Mouse (Mus musculus) embryo, embryonic 9.5 days (tissue): ENCODE data around the gene Rbfox2.
"Not testable (repeated sequence)": the region's sequence is repeated elsewhere in the genome, so short reads cannot be mapped to it uniquely, and the experiment has no call there.

Experiments
- DNase-seq: peaks from one replicate; pipeline ENCODE4 v3.0.0-alpha.2; 2017; ENCODE audit errors: extremely low spot score

The Rbfox2 gene

DNA sequence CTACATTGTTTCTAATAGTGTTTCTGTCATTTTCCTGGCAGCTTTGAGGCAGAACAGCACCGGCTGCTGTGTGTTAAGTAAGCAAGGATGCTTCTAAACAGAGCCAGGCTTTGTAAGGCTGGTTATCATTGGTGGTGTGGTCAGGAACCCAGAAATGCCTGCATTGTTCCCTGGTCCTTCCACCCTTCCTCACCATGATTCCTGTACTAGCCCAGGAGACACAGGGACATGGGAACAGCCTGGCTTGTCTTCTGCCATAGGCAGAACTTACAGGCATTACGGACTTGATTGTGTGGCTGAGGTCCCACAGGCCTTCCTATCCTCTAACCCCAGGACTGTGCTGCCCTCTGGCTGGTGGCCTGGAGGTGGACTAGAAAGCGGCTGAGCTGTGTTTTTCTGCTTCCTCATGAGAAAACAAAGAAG lies 238.4 kb downstream of the Rbfox2 start:
- no peak for DNase-seq

DNA sequence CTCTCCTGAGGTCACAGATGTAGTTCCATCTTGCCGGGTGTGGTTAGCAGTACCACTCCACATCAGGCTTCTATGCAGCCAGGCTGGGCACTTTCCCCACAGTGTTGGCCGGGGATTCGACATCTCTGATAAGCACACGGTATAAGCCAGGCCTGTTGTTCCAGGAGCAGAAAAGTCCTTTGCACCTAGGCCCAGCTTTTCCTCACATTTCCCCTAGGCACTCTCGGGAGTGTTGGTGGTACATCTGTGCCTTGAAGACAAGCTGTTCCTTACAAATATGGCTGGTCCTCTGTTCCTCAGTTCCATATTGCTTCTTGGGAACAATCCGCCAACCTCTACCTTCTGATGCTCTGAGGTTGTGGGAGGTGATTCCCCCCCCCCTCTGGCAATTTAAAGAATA lies 240.6 kb downstream of the Rbfox2 start:
- no peak for DNase-seq

DNA sequence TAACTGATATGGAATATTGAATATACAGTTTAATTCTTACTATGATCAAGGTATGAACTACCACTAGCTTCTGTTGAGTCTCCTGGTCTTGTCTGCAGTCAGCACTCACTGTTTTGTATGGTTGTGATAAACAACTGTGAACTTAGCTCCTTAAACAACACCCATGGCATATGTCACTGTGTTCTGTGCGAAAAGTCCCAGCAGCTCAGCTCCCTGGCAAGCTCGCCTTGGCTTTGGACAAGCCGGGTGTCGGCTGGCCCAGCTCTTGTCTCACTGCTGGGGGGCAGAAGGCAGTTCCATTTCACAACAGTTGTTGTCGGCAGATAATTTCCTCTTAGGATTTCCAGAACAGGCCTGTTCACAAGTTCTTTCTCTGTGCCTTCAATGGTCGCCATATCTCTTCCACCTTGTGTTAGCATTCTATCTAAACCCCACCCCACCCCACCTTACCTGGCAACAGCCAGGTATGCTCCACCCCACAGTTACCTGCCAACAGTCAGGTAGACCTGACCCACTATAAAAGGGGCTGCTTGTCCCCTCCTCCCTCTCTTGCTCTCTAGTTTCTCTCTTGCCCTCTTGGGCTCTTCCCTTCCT lies 241.4 kb downstream of the Rbfox2 start:
- no peak for DNase-seq

DNA sequence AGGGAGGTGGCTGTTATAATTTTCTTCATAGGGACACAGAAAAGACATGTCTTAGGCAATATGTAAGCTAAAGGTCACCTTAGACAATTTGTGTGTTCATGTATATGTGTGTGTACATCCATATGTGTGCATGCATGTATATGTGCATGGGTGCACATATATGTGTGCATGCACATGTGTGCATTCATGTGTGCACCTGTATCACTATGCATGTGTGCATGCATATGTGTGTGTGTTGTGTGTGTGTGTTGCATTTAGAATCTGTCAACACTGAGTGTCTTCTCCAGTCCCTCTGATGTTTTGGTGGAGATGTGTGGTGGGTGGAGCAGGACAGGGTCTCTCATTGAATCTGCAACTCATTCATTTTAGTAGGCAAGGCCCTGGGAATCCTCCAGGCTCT lies 244.1 kb downstream of the Rbfox2 start:
- DNase-seq, result no peak

DNA sequence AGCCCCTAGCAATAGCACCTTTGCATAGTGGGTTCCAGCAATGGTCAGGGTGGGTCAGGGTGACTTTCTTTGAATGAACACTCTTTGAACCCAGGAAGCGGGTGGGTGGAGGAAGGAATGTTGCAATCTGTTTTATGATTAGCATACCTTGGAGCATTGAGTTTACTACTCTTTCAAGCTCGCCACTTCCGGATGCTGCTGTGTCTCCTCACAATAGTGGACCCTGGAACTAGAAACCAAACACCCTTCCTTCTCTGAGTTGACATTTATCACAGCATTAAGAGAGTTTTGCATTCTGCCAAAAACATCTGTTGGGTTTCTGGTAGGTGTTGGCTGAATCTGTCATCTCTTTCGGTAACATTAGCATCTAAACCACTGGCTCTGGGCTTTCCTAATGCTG lies 247.4 kb downstream of the Rbfox2 start:
- not testable (repeated sequence) for DNase-seq

DNA sequence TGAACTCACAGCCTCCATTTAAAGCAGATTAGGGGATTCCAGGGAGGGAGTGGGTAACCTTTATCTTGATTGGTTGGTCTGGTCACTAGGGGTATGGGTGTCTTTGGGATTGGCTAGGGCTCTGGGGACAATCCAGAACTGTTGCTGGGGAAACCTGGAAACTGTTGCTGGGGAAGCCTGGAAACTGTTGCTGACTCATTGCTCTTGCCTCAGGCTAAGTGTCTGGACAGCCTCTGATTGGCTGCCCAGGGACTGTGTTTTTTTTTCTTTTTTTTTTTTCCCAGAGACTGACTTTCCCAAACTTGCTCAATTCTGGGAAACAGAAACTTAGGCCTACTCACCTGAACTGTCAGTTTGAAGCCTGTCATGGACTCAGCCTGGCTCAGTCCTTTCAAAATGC lies 248.2 kb downstream of the Rbfox2 start:
- no peak for DNase-seq

DNA sequence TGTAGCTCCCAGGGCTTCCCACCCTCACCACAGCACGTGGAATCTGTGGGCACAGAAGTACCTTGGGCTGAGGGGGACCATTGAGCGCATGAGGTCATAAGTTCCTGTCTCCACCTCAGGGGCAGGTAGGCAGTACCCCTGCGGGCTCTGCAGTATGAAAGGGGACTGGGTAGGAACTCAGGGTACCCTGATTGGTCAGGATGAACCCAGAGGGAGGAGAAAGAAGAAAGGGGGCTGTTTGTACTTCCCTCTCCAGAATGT lies 250.1 kb downstream of the Rbfox2 start:
- DNase-seq, result no peak

DNA sequence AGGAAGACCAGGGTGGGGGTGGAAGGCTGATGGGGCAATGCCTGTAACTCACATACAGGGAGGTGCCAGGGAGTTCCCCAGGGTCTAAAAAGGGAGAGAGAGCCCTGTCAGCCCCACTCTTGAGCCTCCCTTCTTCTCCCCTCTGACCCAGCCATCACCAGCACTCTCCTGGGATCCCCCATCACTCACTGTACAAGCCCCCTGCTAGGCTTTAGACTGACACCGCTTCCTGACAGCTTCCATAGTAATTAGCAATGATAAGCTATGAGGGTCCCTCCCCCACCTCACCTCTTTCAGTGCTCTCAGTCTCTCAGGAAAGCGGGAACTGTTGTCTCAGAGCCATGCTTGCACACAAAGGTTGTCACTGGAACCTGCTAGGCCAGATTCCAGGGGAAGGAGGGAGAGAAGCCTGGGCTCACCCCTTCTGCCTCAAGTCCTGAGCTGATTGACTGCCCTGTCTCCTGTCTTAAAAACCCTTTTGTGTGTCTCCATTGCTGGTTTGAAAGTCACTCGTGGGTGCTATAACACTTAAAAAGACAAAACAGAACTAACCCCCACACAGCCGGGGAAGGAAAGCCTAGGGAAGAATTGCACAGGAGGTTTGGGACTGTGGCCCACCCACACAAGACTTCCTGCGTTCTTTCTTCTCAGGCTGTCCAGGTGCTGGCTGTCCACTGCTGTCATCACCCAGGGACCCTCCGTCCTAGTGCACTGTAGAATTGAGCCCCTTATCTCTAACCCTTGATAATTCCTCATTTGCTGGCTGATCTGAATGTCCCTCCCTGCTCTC lies 250.6 kb downstream of the Rbfox2 start:
- peak; percentile 56 for DNase-seq

DNA sequence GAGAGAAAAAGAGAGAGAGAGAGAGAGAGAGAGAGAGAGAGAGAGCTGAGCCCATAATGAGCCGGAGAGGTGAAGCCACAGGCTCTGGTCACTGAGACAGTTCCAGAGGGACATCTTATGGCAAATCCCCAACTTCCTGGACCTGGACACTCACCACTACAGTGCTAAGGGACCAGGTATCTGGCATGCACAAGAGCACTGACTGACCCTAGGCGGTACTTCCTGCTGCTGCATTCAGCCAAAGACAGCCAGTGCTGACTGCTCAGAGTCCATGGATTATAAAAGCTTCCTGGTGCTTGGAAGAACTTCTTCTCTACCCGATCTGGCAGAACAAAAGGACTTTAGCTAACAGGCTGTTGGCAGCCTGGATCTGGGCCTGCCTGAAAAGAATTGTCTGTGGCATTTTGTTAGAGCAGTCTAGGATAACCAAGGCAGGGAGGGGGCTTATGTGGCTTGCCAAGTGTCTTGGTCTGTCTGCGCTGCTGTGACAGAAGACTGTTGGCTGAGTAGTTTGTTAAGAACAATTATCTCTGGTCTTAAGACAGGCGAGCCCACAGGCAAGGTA lies 252.1 kb downstream of the Rbfox2 start:
- no peak for DNase-seq

DNA sequence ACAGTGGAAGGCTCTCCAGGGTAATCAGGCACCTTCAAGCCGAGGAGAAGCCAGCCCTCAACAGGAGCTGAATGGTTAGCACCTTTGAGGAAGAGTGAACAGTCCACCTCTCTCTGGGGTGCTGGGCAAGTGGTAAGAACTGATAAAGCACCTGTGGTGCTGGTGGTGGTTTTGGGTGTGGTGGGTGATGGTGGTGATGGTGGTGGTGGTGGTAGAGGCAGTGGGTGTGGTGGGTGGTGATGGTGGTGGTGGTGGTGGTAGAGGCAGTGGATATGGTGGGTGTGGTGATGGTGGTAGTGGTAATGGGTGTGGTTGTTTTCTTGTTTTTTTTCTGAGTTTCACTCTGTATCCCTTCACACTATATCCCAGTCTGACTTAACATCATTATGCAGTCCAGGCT lies 253.8 kb downstream of the Rbfox2 start:
- DNase-seq, result no peak

DNA sequence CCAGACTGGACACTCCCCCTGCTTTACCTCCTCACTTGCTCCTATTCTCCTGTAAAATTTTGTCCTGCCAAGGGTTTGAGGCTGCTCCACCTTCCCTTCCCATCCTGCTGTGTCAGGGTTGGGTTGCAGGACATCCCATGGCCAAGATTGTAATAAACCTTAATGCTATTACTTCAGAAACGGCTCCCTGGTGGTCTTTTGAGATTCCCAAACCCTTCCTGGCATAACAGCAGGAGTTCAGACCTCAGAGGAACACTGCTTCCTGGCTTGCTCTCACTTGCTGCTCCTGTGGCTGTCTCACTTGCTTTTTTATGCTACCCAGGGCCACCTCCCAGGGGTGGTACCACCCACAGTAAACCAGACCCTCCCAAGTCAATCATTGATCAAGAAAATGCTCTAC lies 254.6 kb downstream of the Rbfox2 start:
- DNase-seq, result no peak

DNA sequence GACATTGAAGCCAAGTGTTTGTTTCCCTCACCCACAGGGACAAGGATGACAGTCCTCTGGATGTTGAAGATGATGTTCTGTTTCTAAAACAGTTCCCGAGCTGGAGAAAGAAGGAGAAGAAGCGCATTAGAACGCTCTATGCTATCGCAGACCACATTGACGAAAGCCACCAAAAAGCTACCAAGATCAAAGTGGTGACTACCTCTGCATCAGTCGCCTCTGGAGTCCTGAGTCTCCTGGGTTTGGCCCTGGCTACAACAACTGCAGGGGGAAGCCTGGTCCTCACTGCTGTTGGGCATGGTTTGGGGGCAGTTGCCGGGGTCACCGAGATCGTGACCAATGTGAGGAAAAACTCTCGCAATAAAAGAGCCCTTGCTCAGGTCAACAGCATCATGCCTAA lies 256.2 kb downstream of the Rbfox2 start, which contains the start of gene Mb:
TSS of gene Mb (minus strand) at position 101 of the 400 bp plus-strand sequence.
- no peak for DNase-seq

DNA sequence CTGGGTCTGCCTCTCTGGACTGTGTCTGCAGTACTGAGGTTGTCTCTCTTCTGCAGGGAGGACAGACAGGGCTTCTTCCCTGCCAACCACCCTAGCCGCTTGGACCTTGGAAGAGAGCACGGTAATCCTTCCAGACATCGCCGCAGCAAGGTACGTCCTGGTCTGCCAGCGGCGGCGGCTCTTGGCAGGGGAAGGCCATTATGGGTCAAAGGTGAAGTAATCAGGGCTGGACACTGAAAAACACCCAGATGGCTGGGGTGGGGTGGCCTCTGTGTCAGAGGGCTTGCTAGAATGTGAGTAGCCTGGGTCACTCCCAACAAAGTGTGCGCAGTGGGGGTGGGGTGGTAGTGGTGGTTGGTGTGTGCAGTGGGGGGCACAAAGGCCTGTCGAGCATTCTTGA lies 261.2 kb downstream of the Rbfox2 start:
- DNase-seq, result peak; percentile 48

DNA sequence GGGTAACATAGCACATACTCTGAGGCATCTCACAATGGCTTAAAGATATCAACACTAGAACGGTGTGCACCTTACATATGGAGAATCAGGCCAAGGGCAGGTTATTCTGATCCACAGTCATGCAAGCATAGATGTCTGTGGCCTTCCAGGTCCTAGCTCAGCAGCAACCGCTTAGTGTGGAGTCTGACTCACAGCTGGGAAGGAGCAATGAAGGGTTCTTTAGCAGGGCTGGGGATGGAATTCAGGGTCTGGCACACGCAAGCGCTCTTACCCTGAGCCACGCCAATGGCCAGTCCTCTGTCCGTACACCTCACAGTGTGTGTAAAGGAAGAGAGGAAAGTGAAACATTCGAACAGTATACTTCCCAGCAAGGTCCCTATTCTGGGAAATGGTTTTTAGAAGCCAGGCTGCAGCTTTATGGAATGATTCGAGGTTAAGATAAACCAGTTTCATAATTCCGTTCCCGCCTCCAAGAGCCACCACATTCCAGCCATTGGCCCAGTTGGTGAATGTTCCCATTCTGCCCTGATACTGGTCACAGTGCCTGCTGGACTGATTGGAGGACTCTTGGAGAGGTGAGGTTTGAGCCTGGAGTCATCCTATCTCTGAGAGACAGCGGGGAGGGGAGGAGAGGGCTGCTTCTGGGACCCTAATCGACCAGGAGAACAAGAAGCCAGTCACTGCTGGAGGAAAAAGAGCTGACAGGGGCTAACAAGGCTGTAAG lies 262.0 kb downstream of the Rbfox2 start, which contains the start of gene Apol6:
TSS of gene Apol6 (plus strand) at position 133 of the 724 bp plus-strand sequence.
- no peak for DNase-seq

DNA sequence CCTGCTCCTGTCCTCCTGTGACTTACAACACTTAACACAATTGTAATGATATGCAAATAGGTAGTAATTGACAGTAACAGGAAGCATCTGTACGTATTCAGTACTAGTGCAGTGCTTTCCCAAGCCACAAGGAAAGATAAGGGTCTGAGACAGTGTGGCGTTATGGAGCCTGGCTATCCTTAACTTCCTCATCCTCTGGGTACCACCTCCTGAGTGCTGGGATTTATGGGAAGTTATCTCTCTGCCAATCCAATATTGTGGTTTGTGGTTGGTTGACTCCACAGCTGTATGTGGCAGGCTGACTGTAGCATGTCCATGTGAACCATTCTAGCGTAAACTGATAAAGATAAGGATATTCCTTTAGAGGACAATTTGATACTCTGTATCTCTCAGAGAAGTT lies 266.0 kb downstream of the Rbfox2 start:
- no peak for DNase-seq

DNA sequence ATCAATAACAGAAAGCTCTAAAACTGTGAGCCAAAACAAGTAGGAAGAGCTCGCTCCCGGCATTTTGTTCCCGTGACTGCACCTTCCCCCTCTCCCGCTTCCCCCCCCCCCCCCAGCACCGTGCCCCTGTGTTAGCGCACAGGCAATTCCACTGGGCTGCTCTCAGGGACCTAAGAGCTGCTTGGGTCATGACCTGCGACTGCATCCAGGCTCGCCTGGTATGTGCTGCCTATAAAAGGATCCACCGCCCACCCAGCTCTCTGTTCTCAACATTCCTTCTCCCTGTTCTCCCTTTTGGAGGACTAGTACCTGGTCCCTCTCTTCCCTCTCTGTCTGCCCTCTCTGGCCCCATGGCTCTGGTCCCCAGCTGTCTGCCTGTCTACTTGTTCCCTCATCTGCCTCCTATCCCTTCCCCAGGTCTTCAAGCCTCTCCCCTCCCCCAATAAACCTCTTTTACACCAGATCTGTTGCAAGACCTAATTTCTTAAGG lies 267.5 kb downstream of the Rbfox2 start:
- DNase-seq, result peak; percentile 26

DNA sequence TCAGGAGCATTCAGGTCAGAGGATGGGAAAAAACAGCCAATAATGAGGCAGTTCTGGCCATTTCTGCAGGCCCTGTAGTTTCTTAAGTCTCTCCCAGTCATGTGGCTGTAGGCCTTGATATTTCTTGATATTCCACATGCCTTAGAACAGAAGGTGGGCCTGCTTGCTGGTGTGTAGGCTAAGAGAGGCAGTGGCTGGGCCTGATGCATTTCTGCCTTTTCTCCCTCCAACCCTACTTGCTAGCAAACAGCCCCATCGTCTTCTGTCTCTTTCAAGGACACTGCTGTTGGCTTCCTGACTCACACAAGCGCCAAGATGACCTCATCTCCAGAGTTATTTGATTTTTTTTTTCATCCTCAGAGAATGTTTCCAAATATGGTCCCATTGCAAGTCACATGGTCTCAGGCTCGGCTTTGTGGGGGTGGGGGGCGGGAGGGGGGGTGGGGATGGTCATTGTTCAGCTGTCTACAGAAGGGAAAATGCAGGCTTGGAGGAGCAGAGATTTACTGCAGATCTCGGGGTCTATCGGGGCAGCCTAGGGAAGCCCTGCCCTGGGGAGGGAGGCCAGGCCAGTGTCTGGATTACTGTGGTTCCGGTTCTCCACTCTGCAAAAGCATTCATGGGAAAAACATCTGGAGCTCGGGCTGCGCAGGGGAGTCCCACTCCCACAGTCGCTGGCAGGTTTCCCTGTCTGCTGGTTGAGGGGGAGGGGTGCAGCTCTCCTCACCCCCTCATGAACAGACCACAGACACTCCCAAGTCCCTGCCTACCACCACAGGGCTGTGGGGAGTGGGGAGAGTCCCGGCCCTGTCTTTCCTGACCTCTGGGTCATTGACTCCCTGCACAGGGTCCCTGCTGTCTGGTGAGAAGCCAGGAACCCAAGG lies 269.3 kb downstream of the Rbfox2 start:
- peak; percentile 54 for DNase-seq

DNA sequence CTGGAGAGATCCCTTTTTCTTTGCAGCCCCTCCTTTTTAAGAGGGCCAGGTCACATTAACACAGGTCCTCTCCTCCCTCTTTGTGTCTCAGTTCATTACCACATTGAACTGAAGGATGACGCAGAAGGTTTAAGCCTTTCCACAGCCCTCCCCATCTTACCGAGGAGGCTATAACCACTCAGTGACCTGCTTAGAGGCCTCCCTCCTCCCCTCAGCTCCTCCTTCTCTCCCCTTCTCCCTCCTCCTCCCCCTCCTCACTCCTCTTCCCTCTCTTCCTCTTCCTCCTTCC lies 269.9 kb downstream of the Rbfox2 start:
- DNase-seq, result no peak

DNA sequence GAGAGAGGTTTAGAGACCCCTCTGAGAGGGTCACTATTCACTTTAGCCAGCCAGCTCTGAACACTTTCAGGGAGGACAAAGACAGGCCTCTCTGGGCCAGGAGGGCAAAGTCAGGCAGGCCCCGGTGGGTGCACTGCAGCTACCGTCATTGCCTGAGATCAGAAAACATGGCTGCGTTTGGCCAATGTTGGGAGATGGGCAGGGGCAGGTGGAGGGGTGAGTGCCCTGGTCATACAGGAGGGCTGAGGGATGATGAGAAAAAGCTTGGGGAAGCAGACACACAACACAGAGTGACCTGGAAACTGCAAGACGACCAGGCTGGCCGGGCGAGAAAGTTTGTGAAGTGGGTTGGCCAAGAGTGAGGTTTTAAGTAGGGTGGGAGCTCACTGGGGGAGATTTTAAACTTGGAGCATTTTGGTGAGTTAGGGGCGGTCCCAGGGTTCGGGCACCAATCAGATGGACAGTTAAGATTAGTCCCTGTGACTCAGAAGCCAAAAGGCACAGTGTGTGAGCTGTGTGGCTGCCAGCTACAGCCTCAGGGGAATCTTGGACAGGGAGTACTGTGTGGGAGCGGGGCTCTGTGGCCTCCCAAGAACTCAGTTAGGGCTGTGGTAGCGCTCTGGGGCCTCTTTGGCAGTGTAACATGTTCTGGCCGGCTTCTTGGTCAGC lies 270.4 kb downstream of the Rbfox2 start:
- DNase-seq, result peak; percentile 19

DNA sequence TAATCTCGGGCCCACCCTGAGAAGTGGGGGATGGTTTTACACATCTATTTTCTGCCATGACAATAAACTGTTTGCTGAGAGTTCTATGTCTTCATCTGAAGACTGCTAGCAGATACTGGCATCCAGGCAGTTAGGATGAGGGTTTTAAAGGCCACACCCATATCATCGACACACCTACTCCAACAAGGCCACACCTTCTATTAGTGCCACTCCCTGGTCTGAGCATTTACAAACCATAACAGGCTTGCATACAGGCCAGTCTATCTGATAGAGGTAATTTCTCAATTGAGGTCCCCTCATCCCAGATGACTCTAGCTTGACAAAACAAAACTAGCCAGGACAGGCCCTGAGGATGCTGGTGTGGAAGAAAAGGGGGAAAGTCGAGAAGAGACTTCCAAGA lies 271.2 kb downstream of the Rbfox2 start:
- no peak for DNase-seq

DNA sequence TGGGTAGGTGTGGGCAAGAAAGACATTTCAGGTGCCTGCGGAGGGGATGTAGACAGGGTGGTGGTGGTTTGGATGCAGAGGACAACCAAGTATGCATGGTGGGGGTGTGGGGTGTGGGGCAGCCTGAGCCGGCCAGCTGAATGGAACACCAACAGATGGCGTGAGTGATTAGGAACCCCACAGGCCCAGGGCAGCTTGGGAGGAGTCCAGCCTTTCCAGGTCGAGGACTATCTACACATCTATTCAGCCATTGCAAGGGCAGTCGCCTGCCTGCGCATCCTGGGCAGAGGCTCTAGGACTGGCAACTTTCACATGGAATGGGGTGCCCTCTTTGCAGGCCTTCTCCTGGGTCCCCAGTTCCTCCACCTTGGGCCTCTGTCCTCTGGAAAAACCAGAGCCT lies 272.3 kb downstream of the Rbfox2 start:
- DNase-seq, result no peak
